Mouse (Mus musculus) olfactory bulb, adult 2 months (tissue): Measurements from ENCODE around the gene Cpsf4l. TPM values are rescaled to one million over a fixed set of nuclear protein-coding genes. Genes with fewer than 3 reads are reported as not detected.

ENCODE experiments used
- H3K27ac ChIP-seq: fragments of 200-500 bp; 2 replicates; pipeline ENCODE4 v1.5.1; 2012; ENCODE audit warnings: low read depth, low read length; ENCODE audit not compliant: insufficient read depth
- H3K4me1 ChIP-seq: fragments of 200-500 bp; 2 replicates; pipeline ENCODE4 v1.6.1; 2012; ENCODE audit warnings: low read length; ENCODE audit not compliant: control insufficient read depth, insufficient read depth
- H3K4me3 ChIP-seq: fragments of 200-500 bp; 2 replicates; pipeline ENCODE4 v1.5.1; 2012; ENCODE audit warnings: mild to moderate bottlenecking, low read depth, low read length, moderate library complexity; ENCODE audit not compliant: insufficient read depth
- CTCF ChIP-seq: fragments of 200-500 bp; IDR thresholded peaks from 2 replicates; pipeline ENCODE4 v1.5.1; 2012; ENCODE audit warnings: low read depth, mild to moderate bottlenecking, low read length, moderate library complexity; ENCODE audit not compliant: insufficient read depth
- POLR2A ChIP-seq: fragments of 200-500 bp; IDR thresholded peaks from 2 replicates; pipeline ENCODE4 v1.6.1; 2012; ENCODE audit warnings: mild to moderate bottlenecking, low read depth, low read length, moderate library complexity; ENCODE audit not compliant: insufficient read depth
- WGBS: fragments of 180-500 bp; shearing (Covaris S2); methylation state at CpG from one replicate; pipeline ENCODE4 v1.1.7; 2018; 5-methylcytosine and 5-hydroxymethylcytosine counted together
- polyA plus RNA-seq: library from polyadenylated mRNA; stranded (reverse); fragments of >200 nt; gene quantifications from 2 replicates; pipeline ENCODE4 v1.2.4, GENCODE M21; 2012; ENCODE audit warnings: low replicate concordance; ENCODE audit not compliant: missing spikeins, insufficient read depth, insufficient read length

Gene Cpsf4l
- polyA plus RNA-seq, 1 experiment = not detected

DNA sequence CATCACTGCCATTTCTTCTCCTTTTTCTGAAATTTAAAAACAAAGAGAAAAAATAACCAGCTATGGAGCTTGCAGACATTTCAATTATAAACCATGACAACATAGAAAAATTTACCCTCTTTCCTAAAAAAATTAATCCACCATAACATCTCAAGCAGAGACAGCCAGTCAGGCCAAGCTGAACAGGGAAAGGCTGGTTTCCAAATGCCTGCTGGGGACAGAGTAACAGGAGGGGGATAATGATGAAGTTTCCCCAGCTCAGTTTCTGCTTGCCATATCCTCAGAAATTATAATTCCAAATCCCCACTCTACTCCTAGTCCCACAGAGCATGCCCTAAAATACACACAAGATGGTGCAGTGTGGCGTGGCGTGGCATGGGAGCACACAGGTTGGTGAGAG lies 32.4 kb downstream of the Cpsf4l start:
- TF ChIP-seq CTCF (no peak), POLR2A (no peak)
- no peak overlapping the region for H3K27ac ChIP-seq
- 96% methylated on average over 2 of the region's 2 CpGs for WGBS

DNA sequence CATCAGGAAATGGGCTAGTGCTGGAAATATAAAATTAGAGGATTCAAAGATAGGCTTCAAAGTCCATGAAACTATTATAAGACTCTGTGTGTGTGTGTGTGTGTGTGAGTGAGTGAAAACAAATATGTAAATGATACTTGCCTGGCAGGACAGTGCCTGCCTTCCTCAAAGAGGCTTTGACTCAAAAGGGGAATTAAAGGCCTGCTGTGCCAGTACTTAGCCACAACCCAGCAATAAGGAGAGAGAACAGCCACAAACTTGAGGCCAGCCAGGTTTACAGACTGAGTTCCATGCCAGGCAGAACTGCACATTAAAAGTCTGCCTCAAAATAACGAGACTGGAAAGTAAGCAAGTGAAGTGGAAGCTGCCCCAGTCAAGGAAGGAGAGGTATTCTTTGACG lies 33.0 kb downstream of the Cpsf4l start:
- H3K27ac ChIP-seq = no peak overlapping the region
- H3K4me3 ChIP-seq = no peak overlapping the region
- WGBS = 27% methylated on average over 2 of the region's 2 CpGs
- TF ChIP-seq CTCF = no peak
- no peak for TF ChIP-seq POLR2A
- peaks cover 5% of the 10 kb centered on the region; the same call in 1 of the 2 replicates for H3K4me1 ChIP-seq

More for the DNA sequence above, 32.4 kb downstream of the Cpsf4l start:
- Histone ChIP-seq H3K4me3 (no peak overlapping the region), H3K4me1 (peaks cover 5% of the 10 kb centered on the region; the same call in 1 of the 2 replicates)

DNA sequence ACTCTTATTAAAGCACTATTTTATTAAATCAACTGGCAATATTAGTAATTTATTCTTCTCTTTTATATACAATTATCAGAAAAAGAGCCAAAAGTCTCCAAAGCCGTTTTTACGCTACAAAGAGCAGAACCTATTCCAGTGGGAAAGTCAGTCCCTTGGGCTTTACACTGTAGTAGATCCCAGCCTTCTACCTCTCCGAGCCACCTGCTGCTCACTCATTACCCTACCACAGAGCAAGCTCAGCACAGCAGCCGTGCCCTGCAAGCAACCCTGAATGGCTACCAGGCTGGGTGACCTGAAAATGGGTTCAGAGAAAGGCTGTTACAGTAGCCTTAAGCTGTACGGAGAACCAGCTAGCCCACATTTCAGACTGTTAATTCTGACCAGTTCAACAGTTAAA lies 35.2 kb downstream of the Cpsf4l start:
- Histone ChIP-seq H3K4me1 (peaks cover 5% of the 10 kb centered on the region; the same call in 1 of the 2 replicates), H3K4me3 (no peak overlapping the region), H3K27ac (no peak overlapping the region)
- WGBS = 84% methylated on average over 5 of the region's 5 CpGs
- TF ChIP-seq POLR2A (no peak), CTCF (no peak)

DNA sequence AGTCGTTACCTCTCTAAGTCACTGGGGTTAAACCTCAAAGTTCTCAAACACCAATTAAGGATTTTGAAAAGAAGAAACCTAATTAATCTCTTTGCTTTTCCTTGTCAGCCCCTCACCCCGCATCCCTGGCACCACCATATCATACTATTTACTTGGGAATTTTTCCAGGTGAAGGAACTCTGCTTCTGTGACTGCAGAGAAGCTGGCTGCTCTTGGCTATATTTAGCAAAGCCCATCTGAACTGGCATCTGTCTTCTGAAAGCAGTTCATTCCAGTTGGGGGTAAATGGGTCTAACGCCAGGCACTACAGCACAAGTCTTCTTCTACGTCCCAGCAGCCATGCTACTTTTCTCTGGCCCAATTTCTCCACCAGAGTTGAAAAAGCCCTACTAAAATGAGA lies 36.2 kb downstream of the Cpsf4l start:
- Histone ChIP-seq H3K4me3 (no peak overlapping the region), H3K27ac (no peak overlapping the region), H3K4me1 (peaks cover 6% of the 10 kb centered on the region)
- TF ChIP-seq POLR2A (no peak), CTCF (no peak)
- WGBS = 69% methylated on average over 4 of the region's 4 CpGs

DNA sequence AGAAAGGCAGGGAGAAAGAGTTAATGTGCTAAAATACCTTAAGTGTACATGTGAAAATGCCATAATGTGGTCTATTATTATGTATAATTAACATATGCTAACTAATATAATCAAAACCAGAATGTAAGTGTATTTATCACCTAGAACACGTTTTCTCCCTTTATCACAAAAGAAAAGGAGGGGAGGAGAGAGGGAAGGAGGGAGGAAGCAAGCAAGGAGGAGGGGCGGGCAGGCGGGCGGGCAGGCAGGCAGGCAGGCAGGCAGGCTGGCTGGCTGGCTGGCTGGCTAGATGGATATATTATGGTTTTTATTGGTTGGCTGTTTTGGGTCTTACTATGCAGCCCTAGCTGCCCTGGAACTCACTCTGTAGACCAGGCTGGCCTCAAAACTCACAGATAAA lies 40.1 kb downstream of the Cpsf4l start:
- WGBS = 45% methylated on average over 4 of the region's 4 CpGs
- Histone ChIP-seq H3K4me3 (no peak overlapping the region), H3K27ac (no peak overlapping the region), H3K4me1 (peaks cover 12% of the 10 kb centered on the region)
- TF ChIP-seq CTCF = no peak
- TF ChIP-seq POLR2A = no peak

DNA sequence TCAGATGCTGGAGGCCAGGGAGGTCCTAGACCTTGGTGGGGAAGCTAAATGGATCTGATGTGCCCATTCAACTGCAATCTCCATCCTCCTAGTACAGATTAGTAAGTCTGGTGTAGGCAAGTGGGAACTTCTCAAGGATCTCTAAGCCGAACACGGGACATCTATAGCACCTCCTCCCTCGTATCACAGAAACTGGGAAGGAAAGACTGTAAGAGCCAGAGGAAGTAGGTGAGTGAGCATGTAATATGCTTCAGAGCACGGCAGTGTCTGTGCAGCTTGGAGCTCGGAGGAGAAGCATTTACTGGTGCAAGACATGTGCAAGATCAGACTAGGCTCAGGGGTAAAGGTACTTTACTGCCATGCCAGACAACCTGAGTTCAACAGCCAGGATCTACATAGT lies 41.0 kb downstream of the Cpsf4l start:
- Histone ChIP-seq H3K27ac (no peak overlapping the region), H3K4me3 (no peak overlapping the region), H3K4me1 (peaks cover 12% of the 10 kb centered on the region)
- WGBS = 83% methylated on average over 5 of the region's 5 CpGs
- TF ChIP-seq POLR2A (no peak), CTCF (no peak)

DNA sequence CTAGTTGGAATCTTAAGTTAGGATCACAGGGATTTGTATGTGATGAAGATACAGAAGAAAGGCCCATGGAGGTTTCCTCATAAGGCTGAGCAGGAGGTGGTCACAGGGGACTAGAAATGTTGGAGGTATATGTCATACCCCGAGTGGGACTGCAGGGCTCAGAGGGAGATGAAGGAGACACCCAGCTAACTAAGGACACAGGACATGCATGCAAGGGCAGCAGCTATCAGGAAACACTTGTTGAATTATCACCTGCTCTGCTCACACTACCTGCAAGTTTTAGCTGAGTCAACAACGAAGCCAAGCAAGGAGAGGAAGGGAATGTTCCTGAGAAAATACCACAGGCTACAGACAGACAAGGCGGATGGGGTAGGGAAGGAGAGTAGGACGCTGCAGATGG lies 42.1 kb downstream of the Cpsf4l start:
- Histone ChIP-seq H3K4me1 (peaks cover 12% of the 10 kb centered on the region), H3K27ac (no peak overlapping the region), H3K4me3 (no peak overlapping the region)
- no peak for TF ChIP-seq CTCF
- TF ChIP-seq POLR2A = no peak
- 84% methylated on average over 4 of the region's 4 CpGs for WGBS

DNA sequence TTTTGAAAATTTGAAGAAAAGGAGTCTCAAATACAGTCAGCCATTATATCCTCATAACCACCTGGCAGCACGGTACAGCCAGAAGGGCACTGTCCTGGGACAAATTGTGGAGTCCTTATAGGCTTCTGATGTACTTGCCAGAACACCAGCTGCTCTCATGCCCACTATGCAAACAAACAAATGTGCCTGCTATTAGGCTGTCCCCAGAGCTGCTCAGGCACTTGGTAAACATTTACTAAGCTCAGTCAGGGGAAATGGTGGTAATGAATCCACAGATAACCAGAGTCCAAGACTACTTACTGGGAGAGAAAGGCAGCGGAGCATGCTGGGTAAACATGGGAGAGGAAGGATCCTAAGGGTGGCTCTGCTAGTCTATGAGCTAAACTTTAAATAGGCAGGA lies 42.7 kb downstream of the Cpsf4l start:
- no peak overlapping the region for H3K27ac ChIP-seq
- TF ChIP-seq CTCF (no peak), POLR2A (no peak)
- 43% methylated on average over 2 of the region's 2 CpGs for WGBS
- no peak overlapping the region for H3K4me3 ChIP-seq
- H3K4me1 ChIP-seq = peaks cover 12% of the 10 kb centered on the region

DNA sequence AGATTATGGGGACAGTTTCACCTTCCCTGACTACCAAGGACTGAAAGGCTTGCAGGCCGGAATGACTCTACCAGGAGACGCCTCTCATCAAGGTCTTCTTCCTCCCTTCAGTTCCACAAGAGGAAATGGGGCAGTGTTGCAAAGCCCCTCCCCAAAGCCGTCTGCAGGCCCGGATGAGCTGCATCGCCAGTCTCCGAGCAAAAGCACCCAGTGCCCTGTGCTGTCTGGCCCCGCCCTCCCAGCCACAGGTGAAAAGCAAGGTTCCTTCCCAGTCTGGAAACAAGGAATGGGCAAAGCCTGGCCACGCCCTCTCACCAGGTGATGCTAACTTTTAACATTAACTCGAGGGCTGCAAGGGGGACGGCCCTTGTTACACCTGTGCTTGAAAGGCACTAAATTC lies 43.2 kb downstream of the Cpsf4l start:
- Histone ChIP-seq H3K27ac (no peak overlapping the region), H3K4me3 (no peak overlapping the region), H3K4me1 (peaks cover 12% of the 10 kb centered on the region)
- TF ChIP-seq CTCF (no peak), POLR2A (no peak)
- 60% methylated on average over 10 of the region's 10 CpGs for WGBS

DNA sequence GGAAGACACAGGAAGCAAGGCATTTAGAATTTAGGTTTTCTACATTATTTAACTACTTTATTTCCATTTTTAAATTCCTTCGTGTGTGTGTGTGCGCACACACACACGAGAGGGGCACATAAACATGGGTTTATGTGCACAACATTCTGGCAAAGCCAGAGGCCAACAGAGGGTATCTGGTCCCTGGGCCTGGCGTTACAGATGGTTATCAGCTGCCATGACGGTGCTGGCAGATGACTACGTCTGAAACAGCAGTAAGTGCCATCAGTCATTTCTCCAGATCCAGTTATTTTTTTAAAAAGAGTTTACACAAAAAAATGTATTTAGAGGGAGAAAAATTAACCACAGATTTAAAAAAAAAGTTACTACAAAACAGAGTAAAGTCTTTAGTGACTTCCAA lies 43.6 kb downstream of the Cpsf4l start:
- Histone ChIP-seq H3K27ac (no peak overlapping the region), H3K4me1 (peaks cover 12% of the 10 kb centered on the region), H3K4me3 (no peak overlapping the region)
- 86% methylated on average over 6 of the region's 6 CpGs for WGBS
- TF ChIP-seq CTCF (no peak), POLR2A (no peak)
